Mouse (Mus musculus) spleen, postnatal 10 days (tissue): ENCODE measurements around the gene Rap2a.
A peak's percentile ranks its signal among the peaks of the same experiment; 100 is the strongest.

Experiments
- DNase-seq, 2 experiments: peaks; one replicate each; pipeline ENCODE4 v3.0.0; 2021 to 2022; ENCODE audit warnings: low spot score in 2 of 2

Gene Rap2a

GRCm38 (mm10) chr14:120477982-120478568, at the start of gene Rap2a:
TSS of gene Rap2a (plus strand) at chr14:120478444.
- DNase-seq: peak; percentile 88 to 93

- no peak for DNase-seq
These were observed 49.7 kb upstream of the Rap2a start for GRCm38 (mm10) chr14:120428497-120428896.

GRCm38 (mm10) chr14:120432773-120433172, 45.5 kb upstream of the Rap2a start:
- peak in 1 of 2 experiments; percentile 30 for DNase-seq

GRCm38 (mm10) chr14:120433931-120434398, 44.3 kb upstream of the Rap2a start:
- no peak for DNase-seq

GRCm38 (mm10) chr14:120434831-120435230, 43.4 kb upstream of the Rap2a start:
- no peak for DNase-seq

GRCm38 (mm10) chr14:120440716-120441115, 37.5 kb upstream of the Rap2a start:
- no peak for DNase-seq

GRCm38 (mm10) chr14:120441256-120441655, 37.0 kb upstream of the Rap2a start:
- DNase-seq: no peak

- DNase-seq: no peak
These were observed 36.4 kb upstream of the Rap2a start for GRCm38 (mm10) chr14:120441836-120442235.

GRCm38 (mm10) chr14:120454221-120454620, 24.0 kb upstream of the Rap2a start:
- DNase-seq: no peak

GRCm38 (mm10) chr14:120463938-120464727, 14.1 kb upstream of the Rap2a start:
- no peak for DNase-seq

GRCm38 (mm10) chr14:120466816-120467215, 11.4 kb upstream of the Rap2a start:
- no peak for DNase-seq

GRCm38 (mm10) chr14:120469126-120469790, 9.0 kb upstream of the Rap2a start:
- no peak for DNase-seq

GRCm38 (mm10) chr14:120476186-120476697, 2.0 kb upstream of the Rap2a start:
- DNase-seq: no peak

GRCm38 (mm10) chr14:120477288-120477981, 809 bp upstream of the Rap2a start:
- peak; percentile 94 to 97 for DNase-seq

GRCm38 (mm10) chr14:120478641-120479341, 547 bp downstream of the Rap2a start:
- DNase-seq: peak; percentile 45 to 47

- no peak for DNase-seq
These were observed 2.2 kb downstream of the Rap2a start for GRCm38 (mm10) chr14:120480341-120480900.

GRCm38 (mm10) chr14:120480927-120481326, 2.7 kb downstream of the Rap2a start:
- no peak for DNase-seq

- no peak for DNase-seq
These were observed 6.3 kb downstream of the Rap2a start for GRCm38 (mm10) chr14:120484561-120484960.

- DNase-seq: no peak
These were observed 18.0 kb downstream of the Rap2a start for GRCm38 (mm10) chr14:120496284-120496683.

- no peak for DNase-seq
These were observed 18.6 kb downstream of the Rap2a start for GRCm38 (mm10) chr14:120496827-120497226.

- DNase-seq: no peak
These were observed 20.9 kb downstream of the Rap2a start for GRCm38 (mm10) chr14:120499096-120499495.
